Mouse (Mus musculus): ENCODE measurements around the gene 4931406P16Rik. TPM values are rescaled to one million over a fixed set of nuclear protein-coding genes. Genes with fewer than 3 reads are reported as not detected.

4931406P16Rik gene
- polyA plus RNA-seq (2021): 30.9 TPM

GRCm38 (mm10) chr7:34313443-34313875 is at the start of gene 4931406P16Rik:
Gene 4931406P16Rik, minus strand, starts transcription at chr7:34313551.
- ChIA-PET POLR2A (no interaction called here), CTCF (no interaction called here)
- TF ChIP-seq CTCF (IDR thresholded peaks at IDR 0.05): no peak
- ATAC-seq (peak; percentile 54), DNase-seq (ENCODE audit: low read depth, low spot score) (no peak)
- in situ Hi-C loops (cut with MboI; ENCODE audit: low pct_unique_long_range_greater_than_20kb): no loop called here
- no peaks in the 10 kb centered on the region for H3K27me3 ChIP-seq

GRCm38 (mm10) chr7:34355629-34356028 is 42.3 kb upstream of the 4931406P16Rik start:
- ChIA-PET CTCF (interaction anchor here (1.3 to 1.7 kb wide), 2 partner anchors 12 to 90 kb away, joined by 4 to 12 read pairs; no protein-coding TSS in a partner anchor), POLR2A (no interaction called here)
- peak; percentile 55 for TF ChIP-seq CTCF (IDR thresholded peaks at IDR 0.05)
- H3K27me3 ChIP-seq: no peaks in the 10 kb centered on the region
- ATAC-seq (no peak), DNase-seq (ENCODE audit: low read depth, low spot score) (no peak)
- in situ Hi-C loops (cut with MboI; ENCODE audit: low pct_unique_long_range_greater_than_20kb): no loop called here

GRCm38 (mm10) chr7:34351997-34352396 is 38.6 kb upstream of the 4931406P16Rik start:
- CTCF ChIA-PET: interaction anchor here (0.8 to 5.3 kb wide), 8 partner anchors 8 to 101 kb away, joined by 3 to 36 read pairs (median 3); no protein-coding TSS in a partner anchor
- TF ChIP-seq CTCF (IDR thresholded peaks at IDR 0.05): peak; percentile 45
- POLR2A ChIA-PET: no interaction called here
- no peak for DNase-seq (ENCODE audit: low read depth, low spot score)
- ATAC-seq: no peak
- in situ Hi-C loops (cut with MboI; ENCODE audit: low pct_unique_long_range_greater_than_20kb): loop anchor here (5.0 kb wide), 1 partner anchor 100 kb away; the partner anchor contains the start of gene Gm6096
- no peaks in the 10 kb centered on the region for H3K27me3 ChIP-seq

- no peak for DNase-seq (ENCODE audit: low read depth, low spot score)
- ChIA-PET CTCF (interaction anchor here (1.3 to 5.3 kb wide), 2 partner anchors 34 to 84 kb away, joined by 3 to 36 read pairs; no protein-coding TSS in a partner anchor), POLR2A (no interaction called here)
- ATAC-seq: no peak
- TF ChIP-seq CTCF (IDR thresholded peaks at IDR 0.05): no peak
- H3K27me3 ChIP-seq: no peaks in the 10 kb centered on the region
- in situ Hi-C loops (cut with MboI; ENCODE audit: low pct_unique_long_range_greater_than_20kb): loop anchor here (5.0 kb wide), 1 partner anchor 98 kb away; the partner anchor contains the start of gene Gm6096
These were observed 36.8 kb upstream of the 4931406P16Rik start for GRCm38 (mm10) chr7:34350166-34350565.

- in situ Hi-C loops (cut with MboI; ENCODE audit: low pct_unique_long_range_greater_than_20kb): no loop called here
- ChIA-PET CTCF (interaction anchor here (5.3 kb wide), 1 partner anchor 82 kb away, joined by 36 read pairs; no protein-coding TSS in a partner anchor), POLR2A (no interaction called here)
- no peak for TF ChIP-seq CTCF (IDR thresholded peaks at IDR 0.05)
- H3K27me3 ChIP-seq: no peaks in the 10 kb centered on the region
- DNase-seq (ENCODE audit: low read depth, low spot score): no peak
- ATAC-seq: no peak
These were observed 34.7 kb upstream of the 4931406P16Rik start for GRCm38 (mm10) chr7:34348011-34348410.

- TF ChIP-seq CTCF (IDR thresholded peaks at IDR 0.05): no peak
- CTCF ChIA-PET: interaction anchor here (1.0 to 2.3 kb wide), 2 partner anchors 42 to 81 kb away, joined by 3 to 20 read pairs; no protein-coding TSS in a partner anchor
- ATAC-seq (no peak), DNase-seq (ENCODE audit: low read depth, low spot score) (no peak)
- H3K27me3 ChIP-seq: no peaks in the 10 kb centered on the region
- in situ Hi-C loops (cut with MboI; ENCODE audit: low pct_unique_long_range_greater_than_20kb): no loop called here
- POLR2A ChIA-PET: no interaction called here
These were observed 33.7 kb upstream of the 4931406P16Rik start for GRCm38 (mm10) chr7:34347041-34347440.

- ChIA-PET POLR2A (no interaction called here), CTCF (interaction anchor here (1.0 to 2.3 kb wide), 2 partner anchors 41 to 80 kb away, joined by 3 to 20 read pairs; no protein-coding TSS in a partner anchor)
- no peaks in the 10 kb centered on the region for H3K27me3 ChIP-seq
- no peak for TF ChIP-seq CTCF (IDR thresholded peaks at IDR 0.05)
- ATAC-seq: no peak
- in situ Hi-C loops (cut with MboI; ENCODE audit: low pct_unique_long_range_greater_than_20kb): no loop called here
- no peak for DNase-seq (ENCODE audit: low read depth, low spot score)
These were observed 33.2 kb upstream of the 4931406P16Rik start for GRCm38 (mm10) chr7:34346505-34346904.

GRCm38 (mm10) chr7:34342040-34342793 is 28.9 kb upstream of the 4931406P16Rik start:
- no peaks in the 10 kb centered on the region for H3K27me3 ChIP-seq
- in situ Hi-C loops (cut with MboI; ENCODE audit: low pct_unique_long_range_greater_than_20kb): no loop called here
- ChIA-PET POLR2A (interaction anchor here (0.6 to 1.1 kb wide), 7 partner anchors 9 to 70 kb away, joined by 3 to 10 read pairs (median 3); no protein-coding TSS in a partner anchor), CTCF (interaction anchor here (5.5 kb wide), 1 partner anchor 76 kb away, joined by 32 read pairs; no protein-coding TSS in a partner anchor)
- ATAC-seq (peak; percentile 97), DNase-seq (ENCODE audit: low read depth, low spot score) (peak; percentile 82)
- TF ChIP-seq CTCF (IDR thresholded peaks at IDR 0.05): no peak

GRCm38 (mm10) chr7:34340841-34341240 is 27.5 kb upstream of the 4931406P16Rik start:
- DNase-seq (ENCODE audit: low read depth, low spot score) (no peak), ATAC-seq (no peak)
- no peaks in the 10 kb centered on the region for H3K27me3 ChIP-seq
- ChIA-PET CTCF (interaction anchor here (0.6 to 5.5 kb wide), 5 partner anchors 19 to 88 kb away, joined by 3 to 32 read pairs (median 3); no protein-coding TSS in a partner anchor), POLR2A (no interaction called here)
- in situ Hi-C loops (cut with MboI; ENCODE audit: low pct_unique_long_range_greater_than_20kb): no loop called here
- TF ChIP-seq CTCF (IDR thresholded peaks at IDR 0.05): no peak

GRCm38 (mm10) chr7:34339164-34339489 is 25.8 kb upstream of the 4931406P16Rik start:
- in situ Hi-C loops (cut with MboI; ENCODE audit: low pct_unique_long_range_greater_than_20kb): no loop called here
- ChIA-PET CTCF (interaction anchor here (2.0 to 5.5 kb wide), 2 partner anchors 72 to 73 kb away, joined by 8 to 32 read pairs; no protein-coding TSS in a partner anchor), POLR2A (no interaction called here)
- no peaks in the 10 kb centered on the region for H3K27me3 ChIP-seq
- DNase-seq (ENCODE audit: low read depth, low spot score) (no peak), ATAC-seq (no peak)
- no peak for TF ChIP-seq CTCF (IDR thresholded peaks at IDR 0.05)
